Mouse (Mus musculus) ES-E14 (cell line): ENCODE measurements around the gene T2.

Experiments used
- CHD2 ChIP-seq: IDR thresholded peaks from 2 replicates; pipeline ENCODE4 v1.6.1; 2014; ENCODE audit warnings: mild to moderate bottlenecking, low read depth, low read length, inconsistent platforms
- HCFC1 ChIP-seq: IDR thresholded peaks from 2 replicates; pipeline ENCODE4 v1.6.1; 2012; ENCODE audit warnings: low read length, inconsistent platforms, borderline replicate concordance; ENCODE audit not compliant: insufficient read depth
- MAFK ChIP-seq: IDR thresholded peaks from 2 replicates; pipeline ENCODE4 v1.6.1; 2014; ENCODE audit warnings: mild to moderate bottlenecking, low read depth, low read length, inconsistent platforms; ENCODE audit not compliant: insufficient read depth
- ZC3H11A ChIP-seq: IDR thresholded peaks from 2 replicates; pipeline ENCODE4 v1.6.1; 2012; ENCODE audit warnings: low read depth, mild to moderate bottlenecking, inconsistent platforms, low read length, borderline replicate concordance
- ZNF384 ChIP-seq: IDR thresholded peaks from 2 replicates; pipeline ENCODE4 v1.6.1; 2012; ENCODE audit warnings: low read depth, low read length, inconsistent platforms

- TF ChIP-seq ZNF384 (no peak), ZC3H11A (no peak), MAFK (no peak), HCFC1 (no peak), CHD2 (no peak)
Observed at GRCm38 (mm10) chr17:8372286-8373046, 16.7 kb downstream of the T2 start.
